Mouse (Mus musculus) liver, embryonic 13.5 days (tissue): ENCODE measurements around the gene Ubd. TPM values are rescaled to one million over a fixed set of nuclear protein-coding genes. Genes with fewer than 3 reads are reported as not detected.

ENCODE experiments used
- ATAC-seq: fragments of 200-750 bp; cut with Nextera tagmentation; 2 replicates; pipeline ENCODE4 v1.8.0; 2017; ENCODE audit warnings: low read depth, mild to moderate bottlenecking, moderate number of reproducible peaks, moderate library complexity
- DNase-seq: peaks from one replicate; pipeline ENCODE4 v3.0.0; 2022
- H3K27ac ChIP-seq: fragments of 300-500 bp; sonication (generic); 2 replicates; pipeline ENCODE4 v1.5.1; 2015; ENCODE audit warnings: moderate library complexity, mild to moderate bottlenecking, inconsistent platforms
- H3K27me3 ChIP-seq: fragments of 300-500 bp; sonication (generic); 2 replicates; pipeline ENCODE4 v1.6.1; 2015; ENCODE audit warnings: mild to moderate bottlenecking, inconsistent platforms
- H3K36me3 ChIP-seq: fragments of 300-500 bp; sonication (generic); 2 replicates; pipeline ENCODE4 v1.6.1; 2015; ENCODE audit warnings: mild to moderate bottlenecking, inconsistent platforms
- H3K4me1 ChIP-seq: fragments of 300-500 bp; sonication (generic); replicated peaks from 2 replicates; pipeline ENCODE4 v1.6.1; 2015; ENCODE audit warnings: inconsistent platforms
- H3K4me2 ChIP-seq: fragments of 300-500 bp; sonication (generic); 2 replicates; pipeline ENCODE4 v1.6.1; 2015; ENCODE audit warnings: inconsistent platforms, mild to moderate bottlenecking, moderate library complexity
- H3K4me3 ChIP-seq: fragments of 300-500 bp; sonication (generic); replicated peaks from 2 replicates; pipeline ENCODE4 v1.5.1; 2015; ENCODE audit warnings: mild to moderate bottlenecking, inconsistent platforms
- H3K9ac ChIP-seq: fragments of 300-500 bp; sonication (generic); 2 replicates; pipeline ENCODE4 v1.6.1; 2015; ENCODE audit warnings: mild to moderate bottlenecking, inconsistent platforms
- H3K9me3 ChIP-seq: fragments of 300-500 bp; sonication (generic); replicated peaks from 2 replicates; pipeline ENCODE4 v1.6.1; 2016; ENCODE audit warnings: inconsistent platforms
- whole genome bisulfite sequencing: fragments of 180-500 bp; shearing (Covaris S2); methylation state at CpG from one replicate; pipeline ENCODE4 v1.1.7; 2015; ENCODE audit not compliant: insufficient replicate concordance; 5-methylcytosine and 5-hydroxymethylcytosine counted together
- polyA plus RNA-seq: library from polyadenylated mRNA; unstranded; fragments of >200 nt; fragmentation: Nextera tagmentation; extraction: Ambion mirVana; gene quantifications from 2 replicates; pipeline ENCODE4 v1.2.1, GENCODE M21; 2015

Ubd gene
- not detected in 2 replicates for polyA plus RNA-seq

- no peaks in the 10 kb centered on the region for H3K36me3 ChIP-seq
- DNase-seq (no peak), ATAC-seq (no peak)
- no peak within 1 kb of the TSS for H3K27ac ChIP-seq
- no peaks in the 10 kb centered on the region for H3K9me3 ChIP-seq
- H3K4me1 ChIP-seq, result no peaks in the 10 kb centered on the region
- H3K27me3 ChIP-seq, result peaks cover 39% of the 10 kb centered on the region
- H3K4me3 ChIP-seq, result no peak within 1 kb of the TSS
- no peak within 1 kb of the TSS for H3K9ac ChIP-seq
- whole genome bisulfite sequencing, result 69% methylated on average over 2 of the region's 2 CpGs
- no peak within 1 kb of the TSS for H3K4me2 ChIP-seq
Measured at GRCm38 (mm10) chr17:37193656-37194055, at the start of gene Ubd. Ubd (plus strand) TSS chr17:37193892.

- H3K36me3 ChIP-seq, result no peaks in the 10 kb centered on the region
- H3K4me2 ChIP-seq, result no peak within 1 kb of the TSS
- H3K4me1 ChIP-seq, result no peaks in the 10 kb centered on the region
- no peaks in the 10 kb centered on the region for H3K27me3 ChIP-seq
- H3K27ac ChIP-seq, result no peak within 1 kb of the TSS
- no peaks in the 10 kb centered on the region for H3K9me3 ChIP-seq
- no peak within 1 kb of the TSS for H3K4me3 ChIP-seq
- H3K9ac ChIP-seq, result no peak within 1 kb of the TSS
- ATAC-seq (no peak), DNase-seq (no peak)
Measured at GRCm38 (mm10) chr17:37161394-37161793, 32.3 kb upstream of the Ubd start, which contains the start of gene Olfr93. Olfr93 (minus strand) TSS chr17:37161494.

- Histone ChIP-seq H3K4me1 (no peaks in the 10 kb centered on the region), H3K36me3 (no peaks in the 10 kb centered on the region), H3K4me3 (no peak overlapping the region), H3K9me3 (no peaks in the 10 kb centered on the region), H3K4me2 (no peak overlapping the region), H3K27me3 (no peaks in the 10 kb centered on the region), H3K9ac (no peak overlapping the region), H3K27ac (no peak overlapping the region)
- 20% methylated on average over 6 of the region's 6 CpGs for WGBS
- DNase-seq (no peak), ATAC-seq (no peak)
Measured at GRCm38 (mm10) chr17:37185474-37185873, 8.2 kb upstream of the Ubd start.

- no peak overlapping the region for H3K4me2 ChIP-seq
- DNase-seq (no peak), ATAC-seq (no peak)
- WGBS, result 37% methylated on average over 2 of the region's 2 CpGs
- H3K9me3 ChIP-seq, result no peaks in the 10 kb centered on the region
- no peaks in the 10 kb centered on the region for H3K36me3 ChIP-seq
- H3K4me3 ChIP-seq, result no peak overlapping the region
- peaks cover 9% of the 10 kb centered on the region for H3K27me3 ChIP-seq
- H3K9ac ChIP-seq, result no peak overlapping the region
- no peaks in the 10 kb centered on the region for H3K4me1 ChIP-seq
- no peak overlapping the region for H3K27ac ChIP-seq
Measured at GRCm38 (mm10) chr17:37190711-37191110, 3.0 kb upstream of the Ubd start.

- DNase-seq (no peak), ATAC-seq (no peak)
- Histone ChIP-seq H3K4me1 (no peaks in the 10 kb centered on the region), H3K27ac (no peak overlapping the region), H3K27me3 (peaks cover 33% of the 10 kb centered on the region), H3K9ac (no peak overlapping the region), H3K36me3 (no peaks in the 10 kb centered on the region), H3K4me3 (no peak overlapping the region), H3K9me3 (no peaks in the 10 kb centered on the region), H3K4me2 (no peak overlapping the region)
Measured at GRCm38 (mm10) chr17:37193032-37193431, 660 bp upstream of the Ubd start.

- DNase-seq, result no peak
- H3K9ac ChIP-seq, result no peak overlapping the region
- peaks cover 40% of the 10 kb centered on the region for H3K27me3 ChIP-seq
- no peaks in the 10 kb centered on the region for H3K36me3 ChIP-seq
- H3K27ac ChIP-seq, result no peak overlapping the region
- H3K4me2 ChIP-seq, result no peak overlapping the region
- WGBS, result 66% methylated on average over 5 of the region's 5 CpGs
- no peak overlapping the region for H3K4me3 ChIP-seq
- H3K9me3 ChIP-seq, result no peaks in the 10 kb centered on the region
- H3K4me1 ChIP-seq, result no peaks in the 10 kb centered on the region
- no peak for ATAC-seq
Measured at GRCm38 (mm10) chr17:37194782-37195181, 1.1 kb downstream of the Ubd start.

- Histone ChIP-seq H3K4me3 (peak overlapping the region; percentile 37), H3K36me3 (no peaks in the 10 kb centered on the region), H3K9ac (no peak overlapping the region), H3K4me1 (no peaks in the 10 kb centered on the region), H3K4me2 (peak overlapping the region; percentile 52), H3K9me3 (no peaks in the 10 kb centered on the region), H3K27ac (no peak overlapping the region), H3K27me3 (peaks cover 40% of the 10 kb centered on the region)
- DNase-seq (no peak), ATAC-seq (peak; percentile 45)
- WGBS, result 2% methylated on average over 77 of the region's 77 CpGs
Measured at GRCm38 (mm10) chr17:37196845-37197724, 3.4 kb downstream of the Ubd start.

GRCm38 (mm10) chr17:37200894-37201293 is 7.2 kb downstream of the Ubd start, which contains the start of gene Olfr94:
Olfr94 (minus strand) TSS chr17:37200994.
- H3K9ac ChIP-seq, result no peak within 1 kb of the TSS
- WGBS, result 59% methylated on average over 2 of the region's 2 CpGs

GRCm38 (mm10) chr17:37203206-37203916 is 9.7 kb downstream of the Ubd start:
- H3K36me3 ChIP-seq, result no peaks in the 10 kb centered on the region
- under 1% methylated on average over 4 of the region's 4 CpGs for WGBS
- H3K4me1 ChIP-seq, result no peaks in the 10 kb centered on the region
- no peak overlapping the region for H3K27ac ChIP-seq
- no peak overlapping the region for H3K4me3 ChIP-seq
- no peaks in the 10 kb centered on the region for H3K9me3 ChIP-seq
- no peak overlapping the region for H3K4me2 ChIP-seq
- no peak overlapping the region for H3K9ac ChIP-seq
- peaks cover 7% of the 10 kb centered on the region for H3K27me3 ChIP-seq
- peak; percentile 33 for DNase-seq
- no peak for ATAC-seq

More at GRCm38 (mm10) chr17:37200894-37201293, 7.2 kb downstream of the Ubd start, which contains the start of gene Olfr94:
- Histone ChIP-seq H3K4me3 (no peak within 1 kb of the TSS), H3K4me2 (no peak within 1 kb of the TSS), H3K9me3 (no peaks in the 10 kb centered on the region), H3K36me3 (no peaks in the 10 kb centered on the region), H3K4me1 (no peaks in the 10 kb centered on the region), H3K27ac (no peak within 1 kb of the TSS), H3K27me3 (peaks cover 32% of the 10 kb centered on the region)
- DNase-seq (no peak), ATAC-seq (no peak)

- H3K9me3 ChIP-seq, result no peaks in the 10 kb centered on the region
- WGBS, result 25% methylated on average over 3 of the region's 3 CpGs
- no peak overlapping the region for H3K9ac ChIP-seq
- H3K27me3 ChIP-seq, result 0 out of 2 replicates have a peak, but pooled peaks cover 3% of the 10 kb centered on the region
- no peaks in the 10 kb centered on the region for H3K4me1 ChIP-seq
- DNase-seq, result no peak
- H3K27ac ChIP-seq, result no peak overlapping the region
- no peaks in the 10 kb centered on the region for H3K36me3 ChIP-seq
- no peak overlapping the region for H3K4me2 ChIP-seq
- no peak for ATAC-seq
- H3K4me3 ChIP-seq, result no peak overlapping the region
Measured at GRCm38 (mm10) chr17:37203917-37204236, 10.2 kb downstream of the Ubd start.

- Histone ChIP-seq H3K4me1 (no peaks in the 10 kb centered on the region), H3K9ac (no peak overlapping the region), H3K27me3 (peaks cover 17% of the 10 kb centered on the region), H3K4me3 (no peak overlapping the region), H3K9me3 (no peaks in the 10 kb centered on the region), H3K36me3 (no peaks in the 10 kb centered on the region), H3K27ac (no peak overlapping the region), H3K4me2 (no peak overlapping the region)
- DNase-seq (no peak), ATAC-seq (no peak)
- WGBS, result 13% methylated on average over 40 of the region's 40 CpGs
Measured at GRCm38 (mm10) chr17:37210884-37211768, 17.4 kb downstream of the Ubd start.
